Mouse (Mus musculus) ES-CJ7 (cell line): ENCODE data around the gene Glce.

Source experiments
- DNase-seq: peaks from one replicate; pipeline ENCODE4 v3.0.0; 2011; ENCODE audit warnings: low read depth, low spot score

Glce gene

GRCm38 (mm10) chr9:62123496-62123895 is 1.0 kb upstream of the Glce start:
- no peak for DNase-seq

GRCm38 (mm10) chr9:62121551-62122447 is 656 bp downstream of the Glce start:
- peak; percentile 23 for DNase-seq

- DNase-seq, result peak; percentile 8
These were observed 3.7 kb downstream of the Glce start for GRCm38 (mm10) chr9:62118754-62119153.

DNA sequence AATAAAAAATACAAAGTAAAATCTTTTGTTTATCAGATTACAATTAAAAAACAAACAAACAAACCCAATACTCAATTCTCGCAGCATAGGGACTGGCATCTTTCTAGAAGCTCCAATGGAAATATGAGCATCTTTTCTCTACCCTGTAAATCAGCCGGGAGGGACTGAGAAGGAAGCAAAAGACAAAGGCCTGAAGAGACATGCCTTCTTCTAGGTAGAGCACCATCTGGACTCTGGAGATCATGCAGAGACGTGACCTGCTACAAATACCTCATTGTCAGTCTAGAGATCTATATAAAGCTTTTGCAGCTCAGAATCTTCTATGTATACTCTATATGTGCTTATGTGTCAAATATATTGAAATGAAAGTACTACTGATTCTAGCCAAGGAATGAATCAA is 6.6 kb downstream of the Glce start:
- DNase-seq, result no peak

DNA sequence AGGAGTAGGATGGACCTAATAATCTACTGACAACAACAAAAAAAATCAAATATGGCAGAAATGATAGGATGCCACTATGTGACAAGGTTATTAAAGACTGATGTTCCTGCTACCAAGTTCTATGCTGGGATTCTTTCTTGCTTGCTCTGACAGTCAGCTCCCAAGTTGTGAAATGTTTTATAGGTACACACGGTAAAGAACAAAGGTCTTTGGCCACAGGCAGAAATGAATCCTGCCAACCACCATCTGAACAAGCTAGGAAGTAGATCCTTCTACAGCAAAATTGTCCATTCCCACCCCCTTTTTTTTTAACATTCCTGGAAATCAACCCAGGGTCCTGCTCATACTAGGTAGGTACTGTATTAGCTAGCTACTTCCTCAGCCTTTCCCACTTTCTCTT is 25.9 kb downstream of the Glce start:
- DNase-seq, result no peak

GRCm38 (mm10) chr9:62091604-62092003 is 30.9 kb downstream of the Glce start:
- DNase-seq, result no peak

GRCm38 (mm10) chr9:62085548-62085947 is 36.9 kb downstream of the Glce start:
- no peak for DNase-seq

GRCm38 (mm10) chr9:62084896-62085295 is 37.6 kb downstream of the Glce start:
- no peak for DNase-seq

DNA sequence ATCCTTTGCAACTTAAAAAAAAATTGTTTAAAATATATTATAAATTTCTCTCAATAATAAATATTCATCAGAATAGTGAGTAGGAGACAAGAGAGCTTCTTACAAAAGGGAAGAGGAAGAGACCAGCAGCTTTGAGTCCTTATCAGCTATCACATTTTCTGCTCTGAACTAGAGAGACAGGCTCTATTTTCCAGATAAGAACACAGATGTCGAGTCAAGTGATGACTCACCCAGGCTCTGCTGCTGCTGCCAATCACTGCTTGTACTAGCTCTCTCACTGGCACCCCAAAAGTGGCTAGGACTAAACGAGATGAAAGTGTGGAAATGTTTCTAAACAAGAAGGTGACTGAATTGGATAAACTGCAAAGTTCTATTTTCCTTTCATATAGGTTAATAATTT is 39.5 kb downstream of the Glce start:
- DNase-seq, result no peak

DNA sequence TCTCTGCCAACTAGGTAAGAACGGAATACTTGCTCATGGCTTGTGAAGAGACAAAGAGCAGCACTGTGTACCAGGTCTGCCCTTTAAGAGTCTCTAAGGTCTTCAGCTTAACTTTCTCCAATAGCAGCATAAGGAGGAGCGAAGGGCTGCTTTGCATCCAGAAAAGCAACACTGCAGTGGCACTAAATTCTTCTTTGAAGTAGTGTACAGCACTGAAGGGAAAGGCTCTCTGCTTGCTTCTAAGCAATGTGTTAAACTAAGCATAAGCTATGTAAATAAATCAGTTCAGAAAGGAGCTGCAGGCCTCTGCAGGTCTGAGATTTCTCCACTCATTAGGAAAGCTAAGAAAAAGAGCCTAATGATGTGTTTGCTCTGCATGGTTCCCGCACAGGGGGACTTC is 40.9 kb downstream of the Glce start:
- DNase-seq, result no peak

GRCm38 (mm10) chr9:62080028-62080760 is 42.3 kb downstream of the Glce start:
- DNase-seq, result no peak

- no peak for DNase-seq
These were observed 60.2 kb downstream of the Glce start for GRCm38 (mm10) chr9:62062234-62062633.

- DNase-seq, result no peak
These were observed 62.0 kb downstream of the Glce start for GRCm38 (mm10) chr9:62060431-62060830.

- DNase-seq, result no peak
These were observed 62.5 kb downstream of the Glce start for GRCm38 (mm10) chr9:62059941-62060340.

GRCm38 (mm10) chr9:62057881-62058506 is 64.5 kb downstream of the Glce start:
- DNase-seq, result no peak

DNA sequence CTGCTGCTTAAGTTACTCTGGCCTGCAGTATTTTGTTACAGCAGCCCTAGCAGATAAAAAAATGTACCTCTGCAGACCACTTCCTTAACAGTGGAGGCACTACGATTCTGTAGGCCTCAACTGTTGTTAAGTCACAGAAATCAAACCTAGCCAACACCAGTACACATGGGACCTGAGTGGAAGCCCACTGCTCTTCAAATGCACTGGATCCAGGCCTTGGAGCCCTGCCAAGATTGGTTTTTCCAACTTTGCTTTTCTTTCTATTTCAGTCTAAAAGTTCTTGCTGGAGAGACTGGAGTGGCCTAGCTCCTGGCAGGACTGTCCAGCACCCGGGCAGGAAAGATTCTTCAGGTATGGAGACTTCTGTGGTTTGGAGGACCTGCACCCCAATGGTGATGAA is 66.2 kb downstream of the Glce start:
- DNase-seq, result no peak

- DNase-seq, result peak; percentile 59
These were observed 71.7 kb downstream of the Glce start for GRCm38 (mm10) chr9:62050801-62051200.

- no peak for DNase-seq
These were observed 73.3 kb downstream of the Glce start for GRCm38 (mm10) chr9:62049166-62049565.

- DNase-seq, result no peak
These were observed 80.3 kb downstream of the Glce start for GRCm38 (mm10) chr9:62042167-62042566.

DNA sequence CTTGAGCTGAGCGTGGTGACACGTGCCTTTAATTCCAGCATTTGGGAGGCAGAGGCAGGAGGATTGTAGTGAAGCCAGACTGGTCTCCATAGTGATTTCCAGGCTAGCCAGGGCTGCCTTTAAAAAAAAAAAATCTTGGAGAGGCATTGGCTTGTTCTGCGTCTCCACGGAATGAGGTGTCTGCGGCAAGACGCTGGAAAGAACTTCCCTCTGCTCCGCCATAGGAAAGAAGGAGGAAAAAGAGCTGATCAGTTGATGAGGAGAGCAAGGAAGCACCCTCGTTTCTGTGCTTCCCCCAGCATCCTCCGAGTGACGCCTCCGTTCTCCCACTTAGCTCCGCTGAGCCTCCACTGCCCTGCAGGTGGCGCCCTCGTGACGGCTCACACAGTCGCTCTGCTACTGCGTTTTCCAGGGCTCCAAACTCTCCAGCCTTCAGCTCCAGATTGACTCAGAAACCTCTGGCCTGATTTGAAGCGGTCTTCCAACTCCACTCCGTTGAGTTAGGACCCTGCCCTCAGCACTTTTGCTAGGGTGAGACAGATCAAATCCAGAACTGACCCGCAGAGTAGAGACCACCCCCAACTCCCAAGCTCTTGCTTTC is 82.3 kb downstream of the Glce start:
- DNase-seq, result peak; percentile 85

GRCm38 (mm10) chr9:62035806-62036205 is 86.6 kb downstream of the Glce start:
- DNase-seq, result no peak

- DNase-seq, result peak; percentile 52
These were observed 90.2 kb downstream of the Glce start for GRCm38 (mm10) chr9:62032206-62032605.
